ENCODE assay signal across 8 mouse cellular contexts in the genomic region with DNA sequence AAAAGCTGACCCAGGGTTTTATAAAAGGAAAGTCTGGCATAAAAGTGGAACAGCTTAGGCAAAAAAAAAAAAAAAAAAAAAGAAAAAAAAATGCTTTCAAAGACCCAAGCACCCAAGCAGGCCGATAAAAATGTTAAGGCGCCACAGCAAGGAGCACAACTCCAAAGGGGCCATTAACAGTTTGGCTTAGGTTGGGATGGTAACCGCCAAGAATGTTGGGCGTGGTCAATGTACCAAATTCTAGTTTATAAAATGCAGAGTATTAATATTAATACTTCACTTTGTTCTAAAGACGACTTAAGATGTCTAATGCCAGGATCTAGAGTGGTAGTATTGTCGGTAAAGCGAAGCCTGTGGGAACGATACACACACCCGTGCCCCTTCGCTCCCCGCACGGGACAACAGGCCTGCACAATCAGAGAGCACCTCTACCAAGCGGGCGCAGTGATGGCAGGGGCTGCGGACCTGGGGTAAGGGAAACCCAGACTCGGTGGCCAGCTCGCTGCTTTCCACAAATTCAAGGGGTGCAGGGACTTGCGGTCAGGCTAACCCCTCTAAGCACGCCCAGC. TPM values are rescaled to one million over a fixed set of nuclear protein-coding genes. Genes with fewer than 3 reads are reported as not detected.
DNase-seq lines count a peak whose midpoint lies in the region; ATAC-seq and TF ChIP-seq lines count a peak whose summit lies in the region.

No protein-coding gene starts in this region.

- no peak for ATAC-seq in heart, embryonic 13.5 days (ENCODE audit: extremely low read depth, insufficient number of reproducible peaks, low FRiP score, low TSS enrichment)
- no peak; the same call in 1 of the 2 replicates for ATAC-seq in forebrain, postnatal 0 days
- peak; percentile 31 for ATAC-seq in liver, embryonic 14.5 days (ENCODE audit: insufficient read depth)
- ATAC-seq in stomach, embryonic 14.5 days (ENCODE audit: insufficient number of reproducible peaks, insufficient read depth, low FRiP score, low read depth), result no peak

- peaks cover 5% of the 10 kb centered on the region for H3K27me3 ChIP-seq in heart, embryonic 13.5 days (replicated peaks)
- no peaks in the 10 kb centered on the region for H3K27me3 ChIP-seq in MEL (ENCODE audit: control insufficient read depth in 1 of 2, insufficient read depth in 2 of 2, low read length in 2 of 2)
- no peaks in the 10 kb centered on the region for H3K27me3 ChIP-seq in forebrain, postnatal 0 days (ENCODE audit: insufficient read depth, low read length)
- peaks cover 13% of the 10 kb centered on the region for H3K27me3 ChIP-seq in liver, embryonic 14.5 days (ENCODE audit: control insufficient read depth, insufficient read depth, low read length)
- H3K27me3 ChIP-seq in stomach, embryonic 14.5 days (ENCODE audit: control insufficient read depth, insufficient read depth, low read length), result no peaks in the 10 kb centered on the region

- peaks cover 14% of the 10 kb centered on the region for H3K79me2 ChIP-seq in MEL (ENCODE audit: control insufficient read depth, insufficient read depth, low read length, poor library complexity)

- no peak for TF ChIP-seq CTCF in MEL (IDR thresholded peaks at IDR 0.05 in 2 of 3, conservative IDR thresholded peaks at IDR 0.05 in 1 of 3; ENCODE audit: control insufficient read depth in 1 of 3, insufficient read depth in 1 of 3, low read depth in 2 of 3, low read length in 3 of 3, poor library complexity in 1 of 3, severe bottlenecking in 1 of 3)
- TF ChIP-seq CTCF in forebrain, postnatal 0 days (IDR thresholded peaks at IDR 0.05; ENCODE audit: low read depth), result no peak
- TF ChIP-seq CTCF in liver, embryonic 14.5 days (IDR thresholded peaks at IDR 0.05; ENCODE audit: low read depth), result no peak

- H3K36me3 ChIP-seq in heart, embryonic 13.5 days, result no peaks in the 10 kb centered on the region
- peaks cover 0 to 24% of the 10 kb centered on the region in 2 experiments; a peak in 2 of 4 replicates for H3K36me3 ChIP-seq in MEL (ENCODE audit: control insufficient read depth in 1 of 2, insufficient read depth in 2 of 2, low read length in 2 of 2)
- no peaks in the 10 kb centered on the region for H3K36me3 ChIP-seq in forebrain, postnatal 0 days (ENCODE audit: insufficient read depth)
- no peaks in the 10 kb centered on the region for H3K36me3 ChIP-seq in liver, embryonic 14.5 days (replicated peaks; ENCODE audit: control insufficient read depth, insufficient read depth, low read depth)
- no peaks in the 10 kb centered on the region for H3K36me3 ChIP-seq in stomach, embryonic 14.5 days (ENCODE audit: control insufficient read depth, insufficient read depth, low read length)

- H3K9ac ChIP-seq in heart, embryonic 13.5 days, result peak overlapping the region; percentile 92
- peak overlapping the region; percentile 75 for H3K9ac ChIP-seq in MEL (ENCODE audit: control insufficient read depth, low read depth, low read length, poor library complexity, severe bottlenecking)
- H3K9ac ChIP-seq in forebrain, postnatal 0 days, result peak overlapping the region; percentile 80
- H3K9ac ChIP-seq in liver, embryonic 14.5 days (replicated peaks), result peak overlapping the region; percentile 62
- H3K9ac ChIP-seq in stomach, embryonic 14.5 days (replicated peaks; ENCODE audit: low read depth, low read length), result peak overlapping the region; percentile 86

- TF ChIP-seq EP300 in MEL (IDR thresholded peaks at IDR 0.05; ENCODE audit: low read depth in 1 of 2, low read length in 2 of 2), result no peak
- no peak for TF ChIP-seq EP300 in liver, embryonic 14.5 days (IDR thresholded peaks at IDR 0.05; ENCODE audit: low read depth)

- H3K27ac ChIP-seq in heart, embryonic 13.5 days (replicated peaks), result peak overlapping the region; percentile 96
- no peak overlapping the region; the same call in 1 of the 2 replicates for H3K27ac ChIP-seq in MEL (ENCODE audit: control insufficient read depth, low read depth, low read length)
- H3K27ac ChIP-seq in forebrain, postnatal 0 days (ENCODE audit: low read depth, low read length), result peak overlapping the region; percentile 92; the same call in 1 of the 2 replicates
- H3K27ac ChIP-seq in liver, embryonic 14.5 days, result no peak overlapping the region
- H3K27ac ChIP-seq in stomach, embryonic 14.5 days (ENCODE audit: low read length), result peak overlapping the region; percentile 73; the same call in 1 of the 2 replicates

- peaks cover 29% of the 10 kb centered on the region for H3K4me1 ChIP-seq in heart, embryonic 13.5 days
- peaks cover 10 to 16% of the 10 kb centered on the region in 2 experiments for H3K4me1 ChIP-seq in MEL (ENCODE audit: control insufficient read depth in 1 of 2, insufficient read depth in 2 of 2, low read length in 2 of 2)
- H3K4me1 ChIP-seq in forebrain, postnatal 0 days (ENCODE audit: insufficient read depth), result peaks cover 6% of the 10 kb centered on the region; the same call in 1 of the 2 replicates
- H3K4me1 ChIP-seq in liver, embryonic 14.5 days (replicated peaks; ENCODE audit: control insufficient read depth in 2 of 2, insufficient read depth in 2 of 2, low read length in 1 of 2), result peaks cover 4 to 8% of the 10 kb centered on the region in 2 experiments; a peak in 3 of 4 replicates
- H3K4me1 ChIP-seq in stomach, embryonic 14.5 days (ENCODE audit: control insufficient read depth, insufficient read depth, low read length), result no peaks in the 10 kb centered on the region

- no peaks in the 10 kb centered on the region for H3K9me3 ChIP-seq in heart, embryonic 13.5 days
- H3K9me3 ChIP-seq in MEL (replicated peaks; ENCODE audit: insufficient read depth, low read length), result no peaks in the 10 kb centered on the region
- H3K9me3 ChIP-seq in forebrain, postnatal 0 days (ENCODE audit: low read length), result no peaks in the 10 kb centered on the region
- H3K9me3 ChIP-seq in liver, embryonic 14.5 days (ENCODE audit: control insufficient read depth, low read length), result no peaks in the 10 kb centered on the region
- no peaks in the 10 kb centered on the region for H3K9me3 ChIP-seq in stomach, embryonic 14.5 days (ENCODE audit: control insufficient read depth, low read depth, low read length)

- H3K4me3 ChIP-seq in heart, embryonic 13.5 days, result peak overlapping the region; percentile 93
- H3K4me3 ChIP-seq in MEL (ENCODE audit: control insufficient read depth in 1 of 2, insufficient read depth in 1 of 2, low read depth in 2 of 2, low read length in 2 of 2), result peak overlapping the region; percentile 88 to 89
- peak overlapping the region; percentile 71 for H3K4me3 ChIP-seq in forebrain, postnatal 0 days (ENCODE audit: low read depth, low read length)
- H3K4me3 ChIP-seq in liver, embryonic 14.5 days (ENCODE audit: insufficient read depth in 1 of 2, low read depth in 2 of 2, low read length in 2 of 2), result peak overlapping the region; percentile 72 to 77
- peak overlapping the region; percentile 96 for H3K4me3 ChIP-seq in stomach, embryonic 14.5 days (ENCODE audit: low read depth, low read length)

- TF ChIP-seq RAD21 in MEL (IDR thresholded peaks at IDR 0.05; ENCODE audit: low read depth, low read length), result no peak

- 3% methylated on average over 19 of the region's 19 CpGs for WGBS in heart, embryonic 13.5 days
- WGBS in forebrain, postnatal 0 days, result 2% methylated on average over 19 of the region's 19 CpGs
- WGBS in liver, embryonic 14.5 days (ENCODE audit: insufficient replicate concordance), result 4% methylated on average over 19 of the region's 19 CpGs
- WGBS in stomach, embryonic 14.5 days, result 3% methylated on average over 19 of the region's 19 CpGs

- TF ChIP-seq POLR2A in MEL (IDR thresholded peaks at IDR 0.05; ENCODE audit: control insufficient read depth in 1 of 2, insufficient read depth in 1 of 2, low read depth in 1 of 2, low read length in 2 of 2, poor library complexity in 1 of 2), result no peak

- H3K4me2 ChIP-seq in heart, embryonic 13.5 days, result peak overlapping the region; percentile 89
- peak overlapping the region; percentile 95 for H3K4me2 ChIP-seq in forebrain, postnatal 0 days (ENCODE audit: low read depth)
- peak overlapping the region; percentile 96 for H3K4me2 ChIP-seq in liver, embryonic 14.5 days (ENCODE audit: low read depth)
- peak overlapping the region; percentile 78 for H3K4me2 ChIP-seq in stomach, embryonic 14.5 days (replicated peaks; ENCODE audit: low read depth, low read length)

- DNase-seq in heart, adult 11 months, result no peak
- peak; percentile 77 for DNase-seq in MEL (ENCODE audit: low read depth, low spot score)
- DNase-seq in forebrain, postnatal 0 days, result no peak
- DNase-seq in liver, embryonic 14.5 days (ENCODE audit: low read depth in 3 of 3, low spot score in 3 of 3), result no peak
- DNase-seq in ovary, postnatal 36 days (ENCODE audit: low spot score), result no peak
- DNase-seq in cerebellum, adult 9-11 months, result no peak

TF ChIP-seq in MEL, 35 proteins besides CTCF, POLR2A, EP300 and RAD21:
- TF ChIP-seq MXI1 (IDR thresholded peaks at IDR 0.05; ENCODE audit: low read depth, low read length) (peak; percentile 13; the same call in 1 of the 2 replicates), MEF2A (IDR thresholded peaks at IDR 0.05; ENCODE audit: extremely low read depth, insufficient replicate concordance, low read depth, low read length, poor library complexity, severe bottlenecking) (no peak), ELF1 (IDR thresholded peaks at IDR 0.05; ENCODE audit: low read depth, low read length) (no peak), SMC3 (IDR thresholded peaks at IDR 0.05; ENCODE audit: low read depth, low read length) (no peak), ZNF384 (IDR thresholded peaks at IDR 0.05; ENCODE audit: low read depth, low read length) (peak; percentile 92), USF1 (IDR thresholded peaks at IDR 0.05; ENCODE audit: low read depth, low read length) (no peak), HCFC1 (IDR thresholded peaks at IDR 0.05; ENCODE audit: low read depth, low read length) (0 out of 2 replicates have a peak, but pooled peaks have one; percentile 41), SIN3A (IDR thresholded peaks at IDR 0.05; ENCODE audit: low read length) (peak; percentile 67), ZKSCAN1 (IDR thresholded peaks at IDR 0.05; ENCODE audit: low read depth, low read length) (no peak), NELFE (IDR thresholded peaks at IDR 0.05; ENCODE audit: low read depth, low read length) (no peak)

RNA-seq across cellular contexts. Expression of a gene that starts 0.9 kb away (rescaled TPM):
- polyA plus RNA-seq in heart, embryonic 13.5 days (2015; fragmentation: Nextera tagmentation; extraction: Ambion mirVana), result 26.5 and 26.8 TPM in 2 replicates
- 22.4 and 25.7 TPM in 2 replicates for total RNA-seq in MEL (2012; rRNA removed)
- 10 to 100 TPM in 1 of 2 experiments, not detected in 1; 28.7 TPM for polyA plus RNA-seq in MEL (2012; ENCODE audit: insufficient read depth in 1 of 2, insufficient read length in 2 of 2, low read depth in 1 of 2, low replicate concordance in 2 of 2, missing spikeins in 1 of 2)
- total RNA-seq in forebrain, postnatal 0 days (2014; rRNA removed), result 56.1 and 72.0 TPM in 2 replicates
- polyA plus RNA-seq in forebrain, postnatal 0 days (2015; fragmentation: Nextera tagmentation; extraction: Ambion mirVana), result 36.0 and 41.6 TPM in 2 replicates
- polyA plus RNA-seq in liver, embryonic 14.5 days (2012; rRNA removed), result 1.8 and 3.2 TPM in 2 replicates
- 2.8 and 4.4 TPM in 2 replicates for polyA plus RNA-seq in liver, embryonic 14.5 days (2014; fragmentation: Nextera tagmentation; extraction: Ambion mirVana)
- polyA plus RNA-seq in stomach, embryonic 14.5 days (2014; fragmentation: Nextera tagmentation; extraction: Ambion mirVana), result 61.5 and 61.7 TPM in 2 replicates

Comparison
In these comparisons a context has a peak if more than half of its experiments do, and no peak if none do; other contexts are left out.
1. H3K27ac ChIP-seq: peak in heart, embryonic 13.5 days (single experiment), forebrain, postnatal 0 days (single experiment) and stomach, embryonic 14.5 days (single experiment); none in MEL (single experiment) and liver, embryonic 14.5 days (single experiment).
2. Peak in every context shown above with its lines, with median percentiles within 50 percentile points of each other: H3K4me2 ChIP-seq, H3K4me3 ChIP-seq and H3K9ac ChIP-seq.